Mouse (Mus musculus) c-Kit-positive CD71-negative TER-119-negative erythroid progenitor cells, embryonic 14.5 days (primary cell): ENCODE data around the gene H2-K1.
"Not testable (repeated sequence)": the region's sequence is repeated elsewhere in the genome, so short reads cannot be mapped to it uniquely, and the experiment has no call there.

Experiments used
- DNase-seq: peaks from one replicate; pipeline ENCODE4 v3.0.0-alpha.2; 2013; ENCODE audit warnings: low read depth

The H2-K1 gene

GRCm38 (mm10) chr17:33982136-33982535, 18.0 kb downstream of the H2-K1 start:
- DNase-seq, result not testable (repeated sequence)

DNA sequence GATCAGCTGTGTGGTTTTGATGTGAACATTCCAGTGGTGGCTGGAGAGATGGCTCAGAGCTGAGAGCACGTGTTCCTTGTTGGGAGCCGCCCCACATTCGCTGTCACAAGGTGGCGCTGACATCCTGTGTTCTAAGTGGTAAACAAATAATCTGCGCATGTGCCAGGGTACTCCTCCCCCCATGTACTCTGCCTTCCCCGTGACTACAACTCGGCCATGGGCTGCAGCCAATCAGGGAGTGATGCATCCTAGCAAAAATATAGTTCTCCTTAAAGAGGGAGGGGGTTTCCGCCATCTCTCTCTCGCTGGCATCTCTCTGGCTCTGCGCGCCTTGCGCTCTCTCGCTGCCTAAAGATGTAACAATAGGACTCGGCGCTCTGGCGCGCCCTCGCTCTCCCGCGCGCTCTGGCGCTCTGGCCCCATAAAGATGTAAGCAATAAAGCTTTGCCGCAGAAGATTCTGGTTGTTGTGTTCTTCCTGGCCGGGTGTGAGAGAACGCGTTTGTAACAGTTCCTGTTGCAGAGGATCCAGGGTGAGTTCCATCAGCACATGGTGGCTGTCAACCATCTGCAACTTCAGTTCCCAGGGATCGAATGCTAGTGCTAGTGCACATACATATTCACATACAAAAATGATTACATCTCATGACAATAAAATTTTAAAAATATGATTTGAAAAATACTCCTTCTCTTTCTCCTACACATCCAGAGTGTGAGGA, 18.8 kb downstream of the H2-K1 start:
- not testable (repeated sequence) for DNase-seq

- DNase-seq, result no peak
These were observed 19.7 kb downstream of the H2-K1 start for GRCm38 (mm10) chr17:33980181-33981035.

DNA sequence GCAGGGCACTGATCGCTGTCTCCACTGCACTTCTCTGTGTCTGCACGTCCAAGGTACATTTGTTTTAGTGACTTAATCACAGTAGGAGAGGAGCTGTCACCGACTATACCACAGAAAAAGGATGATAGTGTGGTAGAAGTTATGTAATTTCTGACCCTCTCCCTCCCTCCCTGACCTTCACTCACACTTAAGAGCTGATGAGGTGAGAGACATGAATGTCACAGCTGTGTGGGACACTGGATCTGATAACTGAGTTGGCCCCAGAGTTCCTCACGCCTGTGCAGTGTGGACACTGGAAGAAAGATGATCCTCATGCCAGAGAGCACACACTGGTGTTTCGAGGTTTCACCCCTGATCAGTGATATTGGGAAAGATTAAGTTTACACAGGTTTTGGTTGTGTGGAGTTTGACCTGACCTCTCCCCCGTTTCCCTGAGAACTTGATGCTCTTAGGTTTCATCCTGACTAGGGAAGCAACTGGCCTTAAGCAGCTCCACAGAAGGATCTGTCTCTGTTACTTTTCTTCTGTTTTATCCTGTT, 20.6 kb downstream of the H2-K1 start:
- no peak for DNase-seq

GRCm38 (mm10) chr17:33978631-33979031, 21.5 kb downstream of the H2-K1 start:
- DNase-seq, result peak; percentile 70

- DNase-seq, result no peak
These were observed 22.1 kb downstream of the H2-K1 start for GRCm38 (mm10) chr17:33977861-33978557.

DNA sequence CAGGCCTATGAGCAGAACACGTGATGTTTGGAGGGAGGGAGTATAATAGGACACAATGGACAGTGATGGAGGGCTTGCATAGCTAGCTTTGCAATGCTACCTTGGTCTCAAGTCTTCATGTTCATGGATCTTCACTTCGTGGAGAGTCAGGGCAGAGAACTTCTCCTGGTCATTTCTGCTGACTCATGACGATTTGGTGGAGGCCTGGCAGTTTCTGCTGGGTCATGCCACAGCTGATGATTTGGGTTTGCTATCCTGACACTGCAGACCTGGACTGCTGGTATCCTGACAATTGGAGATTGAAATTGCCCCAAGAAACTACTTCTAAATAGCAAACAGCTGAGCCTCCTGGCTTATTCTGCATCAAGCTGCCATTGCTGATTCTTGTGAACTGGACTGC, 26.6 kb downstream of the H2-K1 start:
- DNase-seq, result no peak

- DNase-seq, result no peak
These were observed 27.5 kb downstream of the H2-K1 start for GRCm38 (mm10) chr17:33972691-33973090.

GRCm38 (mm10) chr17:33969394-33969793, 30.8 kb downstream of the H2-K1 start:
- DNase-seq, result no peak

DNA sequence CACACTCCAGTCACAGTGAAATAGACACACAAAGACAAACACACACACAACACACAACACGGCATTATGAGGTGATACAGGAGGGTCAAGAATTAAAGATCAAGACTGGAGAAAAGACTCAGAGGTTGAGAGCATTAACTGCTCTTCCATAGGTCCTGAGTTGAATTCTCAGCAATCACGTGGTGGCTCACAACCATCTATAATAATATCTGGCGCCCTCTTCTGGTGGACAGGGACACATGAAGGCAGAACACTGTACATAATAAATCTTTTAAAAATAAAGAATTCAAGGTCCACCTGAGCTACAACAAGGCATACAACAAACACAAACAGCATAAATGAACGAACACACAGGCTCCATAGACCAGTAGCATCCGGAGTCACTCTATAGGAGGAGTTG, 31.2 kb downstream of the H2-K1 start:
- no peak for DNase-seq

DNA sequence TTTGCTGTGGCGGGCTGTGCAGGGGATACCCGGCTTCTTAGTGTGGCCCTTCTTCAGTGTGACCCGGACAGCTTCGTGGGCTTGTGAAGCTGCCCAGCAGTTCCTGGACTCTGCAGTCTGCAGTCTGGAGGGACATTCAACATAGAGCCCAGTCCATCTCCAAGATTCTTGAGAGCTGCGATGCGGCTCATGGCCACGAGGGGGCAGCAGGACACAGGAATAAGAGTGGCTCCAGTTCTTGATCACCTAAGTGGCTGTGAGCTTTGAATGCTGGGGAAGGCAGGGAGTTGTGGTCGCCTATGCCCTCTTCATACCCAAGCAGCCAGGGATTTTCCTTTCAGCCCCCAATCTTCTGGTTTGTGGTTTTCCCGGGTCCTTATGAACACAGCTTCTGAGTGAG, 31.7 kb downstream of the H2-K1 start:
- peak; percentile 73 for DNase-seq

- no peak for DNase-seq
These were observed 34.1 kb downstream of the H2-K1 start for GRCm38 (mm10) chr17:33965846-33966550.

DNA sequence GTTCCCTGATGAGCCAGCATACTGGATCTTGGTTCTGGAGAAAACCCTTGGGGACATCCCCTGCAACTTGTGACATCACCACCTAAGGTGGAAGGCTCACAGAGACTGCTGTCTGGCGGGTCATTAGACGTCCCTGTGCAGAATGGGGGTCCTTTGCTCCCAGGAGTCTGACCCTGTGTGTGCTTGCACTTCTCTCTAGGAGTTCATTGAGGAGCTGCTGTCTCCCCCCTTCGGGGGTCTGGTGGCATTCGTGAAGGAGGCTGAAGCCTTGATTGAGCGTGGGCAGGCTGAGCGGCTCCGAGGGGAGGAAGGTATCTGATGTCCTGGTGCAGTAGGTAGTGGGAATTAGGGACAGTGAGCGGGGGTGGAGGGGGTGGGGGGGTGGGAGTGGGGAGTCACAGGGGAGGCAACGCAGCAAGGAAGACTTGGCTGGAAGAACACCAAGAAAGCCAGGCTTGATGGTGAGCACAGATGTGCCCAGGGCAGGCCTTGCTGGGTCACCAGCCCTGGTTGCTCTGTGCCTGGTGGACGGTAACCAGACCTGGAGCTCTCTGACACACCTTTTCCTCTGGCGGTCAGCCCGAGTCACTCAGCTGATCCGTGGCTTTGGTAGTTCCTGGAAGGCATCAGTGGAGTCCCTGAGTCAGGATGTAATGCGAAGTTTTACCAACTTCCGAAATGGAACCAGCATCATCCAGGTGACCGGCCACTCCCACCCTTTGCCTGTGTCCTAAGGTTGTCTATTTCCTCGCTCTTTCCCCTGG, 34.9 kb downstream of the H2-K1 start:
- no peak for DNase-seq

GRCm38 (mm10) chr17:33962876-33963275, 37.3 kb downstream of the H2-K1 start:
- no peak for DNase-seq

DNA sequence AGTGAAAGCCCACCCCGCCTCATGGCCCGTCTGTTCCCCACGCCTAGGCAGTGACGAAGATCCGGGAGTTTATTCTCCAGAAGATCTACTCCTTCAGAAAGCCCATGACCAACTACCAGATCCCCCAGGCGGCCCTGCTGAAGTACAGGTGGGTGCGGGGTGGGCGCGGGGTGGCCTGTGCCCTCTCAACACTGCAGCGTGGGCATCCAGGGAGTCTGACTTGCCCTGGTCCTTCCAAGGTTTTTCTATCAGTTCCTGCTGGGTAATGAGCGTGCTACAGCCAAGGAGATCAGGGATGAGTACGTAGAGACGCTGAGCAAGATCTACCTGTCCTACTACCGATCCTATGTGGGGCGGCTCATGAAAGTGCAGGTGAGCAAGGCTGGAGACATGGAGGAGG, 40.2 kb downstream of the H2-K1 start:
- no peak for DNase-seq

- no peak for DNase-seq
These were observed 41.0 kb downstream of the H2-K1 start for GRCm38 (mm10) chr17:33959135-33959534.

- DNase-seq, result no peak
These were observed 41.7 kb downstream of the H2-K1 start for GRCm38 (mm10) chr17:33958451-33958850.

DNA sequence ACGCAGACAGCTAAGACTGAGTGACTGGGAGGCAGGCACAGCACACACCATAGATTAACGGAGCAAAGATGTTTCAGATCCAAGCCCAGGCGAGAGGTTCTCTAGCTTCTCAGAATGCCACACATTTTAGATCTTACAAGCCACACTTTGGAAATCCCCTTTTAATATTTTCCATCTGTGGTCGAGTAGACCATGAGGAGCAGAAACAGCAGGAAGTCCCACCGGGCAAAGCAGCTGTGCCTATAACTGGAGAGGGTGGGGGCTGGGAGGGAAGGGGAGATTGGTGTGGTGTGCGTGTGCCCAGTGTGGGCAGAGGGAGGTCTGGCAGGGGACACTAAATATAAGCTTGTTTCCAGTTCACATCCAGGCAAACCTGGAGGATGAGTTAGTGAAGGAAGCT, 42.7 kb downstream of the H2-K1 start:
- DNase-seq, result no peak

- no peak for DNase-seq
These were observed 43.8 kb downstream of the H2-K1 start for GRCm38 (mm10) chr17:33956336-33956735.

DNA sequence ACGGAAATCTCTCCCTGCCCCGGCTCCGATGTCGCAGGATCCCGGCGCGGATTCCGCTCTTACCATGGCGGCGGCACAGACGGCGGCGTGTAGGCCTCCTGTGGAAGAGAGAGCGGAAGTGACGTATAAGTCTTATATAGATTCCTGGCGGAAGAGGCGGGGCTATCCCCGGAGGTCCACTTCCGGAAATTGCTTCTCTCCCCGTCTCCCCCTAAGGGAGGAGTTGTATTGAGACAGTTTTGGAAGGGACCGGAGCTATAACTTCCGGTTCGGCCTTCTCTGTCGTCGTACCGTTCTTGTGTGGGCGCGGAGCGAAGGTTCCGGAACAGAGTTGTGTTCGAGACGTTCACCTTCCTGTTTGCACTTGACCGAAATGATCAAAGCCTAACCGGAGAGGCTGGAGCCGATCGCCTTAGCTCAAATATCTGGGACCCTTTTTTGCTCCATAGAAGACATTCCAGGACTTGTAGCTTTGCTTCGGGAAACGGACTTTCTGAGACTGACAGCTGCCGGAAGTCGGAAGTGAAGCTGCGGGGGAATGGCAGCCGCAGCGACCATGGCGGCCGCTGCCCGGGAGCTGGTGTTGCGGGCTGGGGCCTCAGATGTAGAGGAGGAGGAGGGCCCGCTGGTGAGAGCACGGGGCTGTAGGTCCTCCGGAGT, 44.5 kb downstream of the H2-K1 start, which contains the start of the genes Vps52 and Rps18:
Gene Vps52 (plus strand): TSS at position 258 of the 660 bp plus-strand sequence.
Gene Rps18 (minus strand): TSS at position 447 of the 660 bp plus-strand sequence.
- DNase-seq, result peak; percentile 88
